Mouse (Mus musculus) embryonic fibroblast, embryonic 13.5 days (primary cell): Measurements from ENCODE around the gene Ttf2. TPM values are rescaled to one million over a fixed set of nuclear protein-coding genes. Genes with fewer than 3 reads are reported as not detected.

Experiments
- H3K27ac ChIP-seq: 2 replicates; pipeline ENCODE4 v1.5.1; 2012; ENCODE audit warnings: low read length, control low read depth, inconsistent platforms; ENCODE audit not compliant: insufficient read depth
- H3K4me1 ChIP-seq: 2 replicates; pipeline ENCODE4 v1.6.1; 2011; ENCODE audit warnings: low read length; ENCODE audit not compliant: control insufficient read depth, insufficient read depth
- H3K4me3 ChIP-seq: 2 replicates; pipeline ENCODE4 v1.5.1; 2011; ENCODE audit warnings: mild to moderate bottlenecking, control low read depth, low read length; ENCODE audit not compliant: insufficient read depth
- CTCF ChIP-seq: IDR thresholded peaks from 2 replicates; pipeline ENCODE4 v1.5.1; 2011; ENCODE audit warnings: mild to moderate bottlenecking, control low read depth, low read length, moderate library complexity, borderline replicate concordance; ENCODE audit not compliant: insufficient read depth
- POLR2A ChIP-seq: IDR thresholded peaks from 2 replicates; pipeline ENCODE4 v1.6.1; 2011; ENCODE audit warnings: low read depth, mild to moderate bottlenecking, control low read depth, low read length, moderate library complexity
- polyA plus RNA-seq: library from polyadenylated mRNA; stranded (reverse); fragments of >200 nt; gene quantifications from 2 replicates; pipeline ENCODE4 v1.2.4, GENCODE M21; 2011; ENCODE audit warnings: low read depth; ENCODE audit not compliant: missing spikeins, insufficient read length

Gene Ttf2
- polyA plus RNA-seq, 1 experiment, result 14.4 TPM

GRCm38 (mm10) chr3:101007112-101007782, 37.8 kb upstream of the Ttf2 start:
- TF ChIP-seq POLR2A, result no peak
- no peak for TF ChIP-seq CTCF
- no peaks in the 10 kb centered on the region for H3K4me1 ChIP-seq
- H3K4me3 ChIP-seq, result no peak overlapping the region
- no peak overlapping the region for H3K27ac ChIP-seq

GRCm38 (mm10) chr3:101005392-101005791, 35.9 kb upstream of the Ttf2 start:
- no peak for TF ChIP-seq POLR2A
- TF ChIP-seq CTCF, result no peak
- Histone ChIP-seq H3K4me1 (no peaks in the 10 kb centered on the region), H3K27ac (no peak overlapping the region), H3K4me3 (no peak overlapping the region)

GRCm38 (mm10) chr3:101003575-101004356, 34.3 kb upstream of the Ttf2 start:
- H3K27ac ChIP-seq, result no peak overlapping the region
- no peaks in the 10 kb centered on the region for H3K4me1 ChIP-seq
- H3K4me3 ChIP-seq, result no peak overlapping the region
- TF ChIP-seq CTCF (no peak), POLR2A (no peak)

GRCm38 (mm10) chr3:100999732-101000131, 30.3 kb upstream of the Ttf2 start:
- Histone ChIP-seq H3K4me3 (no peak overlapping the region), H3K27ac (no peak overlapping the region), H3K4me1 (no peaks in the 10 kb centered on the region)
- TF ChIP-seq CTCF (no peak), POLR2A (no peak)

- H3K4me1 ChIP-seq, result no peaks in the 10 kb centered on the region
- TF ChIP-seq POLR2A (no peak), CTCF (peak; percentile 73; the same call in 1 of the 2 replicates)
- no peak overlapping the region for H3K27ac ChIP-seq
- no peak overlapping the region for H3K4me3 ChIP-seq
Observed at GRCm38 (mm10) chr3:100998904-100999340, 29.5 kb upstream of the Ttf2 start.

- Histone ChIP-seq H3K4me3 (no peak overlapping the region), H3K27ac (no peak overlapping the region; the same call in 1 of the 2 replicates), H3K4me1 (no peaks in the 10 kb centered on the region)
- TF ChIP-seq POLR2A (no peak), CTCF (no peak)
Observed at GRCm38 (mm10) chr3:100997785-100998570, 28.5 kb upstream of the Ttf2 start.

- Histone ChIP-seq H3K27ac (no peak overlapping the region), H3K4me3 (no peak overlapping the region), H3K4me1 (no peaks in the 10 kb centered on the region)
- TF ChIP-seq CTCF (no peak), POLR2A (no peak)
Observed at GRCm38 (mm10) chr3:100994252-100994651, 24.8 kb upstream of the Ttf2 start.

- H3K4me3 ChIP-seq, result no peak overlapping the region
- no peak for TF ChIP-seq POLR2A
- no peak for TF ChIP-seq CTCF
- H3K27ac ChIP-seq, result no peak overlapping the region
- H3K4me1 ChIP-seq, result no peaks in the 10 kb centered on the region
Observed at GRCm38 (mm10) chr3:100993718-100994117, 24.3 kb upstream of the Ttf2 start.

GRCm38 (mm10) chr3:100993158-100993557, 23.7 kb upstream of the Ttf2 start:
- H3K4me3 ChIP-seq, result no peak overlapping the region
- TF ChIP-seq CTCF (no peak), POLR2A (no peak)
- no peak overlapping the region for H3K27ac ChIP-seq
- no peaks in the 10 kb centered on the region for H3K4me1 ChIP-seq
